Mouse (Mus musculus) adrenal gland, adult 2 months (tissue): Measurements from ENCODE around the gene Gm4858. TPM values are rescaled to one million over a fixed set of nuclear protein-coding genes. Genes with fewer than 3 reads are reported as not detected.
"Not testable (repeated sequence)": the region's sequence is repeated elsewhere in the genome, so short reads cannot be mapped to it uniquely, and the experiment has no call there.

Source experiments
- DNase-seq: peaks from one replicate; pipeline ENCODE4 v3.0.0; 2021
- long read RNA-seq: library from polyadenylated mRNA; stranded (forward); transcript quantifications from one replicate; pipeline ENCODE4 v2.0.0, GENCODE M21; 2021
- polyA plus RNA-seq: library from polyadenylated mRNA; depleted of rRNA; stranded (reverse); fragments of >200 nt; gene quantifications from 2 replicates; pipeline ENCODE4 v1.2.3, GENCODE M21; 2012; rRNA removed
- total RNA-seq, 2 experiments: library from RNA; stranded (reverse); gene quantifications; 2 replicates each; pipeline ENCODE4 v1.2.3; 2021

The Gm4858 gene
- total RNA-seq (not detected), polyA plus RNA-seq (not detected in 2 replicates)
- long read RNA-seq, result 0 reads

- not testable (repeated sequence) for DNase-seq
Observed at GRCm38 (mm10) chr3:93068523-93068922, at the start of gene Gm4858. TSS of gene Gm4858 (plus strand) at chr3:93068823.

GRCm38 (mm10) chr3:93018960-93019359 lies 49.7 kb upstream of the Gm4858 start, which contains the start of gene Lce1m:
TSS of gene Lce1m (minus strand) at chr3:93019060.
- no peak for DNase-seq

- no peak for DNase-seq
Observed at GRCm38 (mm10) chr3:93021171-93021570, 47.5 kb upstream of the Gm4858 start.

GRCm38 (mm10) chr3:93023411-93024184 lies 45.0 kb upstream of the Gm4858 start:
- no peak for DNase-seq

- no peak for DNase-seq
Observed at GRCm38 (mm10) chr3:93025486-93025885, 43.1 kb upstream of the Gm4858 start.

- DNase-seq, result no peak
Observed at GRCm38 (mm10) chr3:93031450-93031849, 37.2 kb upstream of the Gm4858 start.

- no peak for DNase-seq
Observed at GRCm38 (mm10) chr3:93050182-93050581, 18.4 kb upstream of the Gm4858 start.

- DNase-seq, result no peak
Observed at GRCm38 (mm10) chr3:93052826-93053474, 15.7 kb upstream of the Gm4858 start.

GRCm38 (mm10) chr3:93086631-93087030 lies 18.0 kb downstream of the Gm4858 start:
- DNase-seq, result no peak

GRCm38 (mm10) chr3:93093581-93093980 lies 25.0 kb downstream of the Gm4858 start:
- DNase-seq, result not testable (repeated sequence)

GRCm38 (mm10) chr3:93096447-93096846 lies 27.8 kb downstream of the Gm4858 start:
- DNase-seq, result no peak

GRCm38 (mm10) chr3:93111668-93112067 lies 43.0 kb downstream of the Gm4858 start:
- peak; percentile 10 for DNase-seq

- peak; percentile 15 for DNase-seq
Observed at GRCm38 (mm10) chr3:93114481-93114880, 45.9 kb downstream of the Gm4858 start.

GRCm38 (mm10) chr3:93119101-93119500 lies 50.5 kb downstream of the Gm4858 start:
- no peak for DNase-seq

Other genes with a start within 250 kb of the Gm4858 start
- gene Kprp, start 241.6 kb upstream of the Gm4858 start, total RNA-seq, result not detected
- gene Kprp, start 241.6 kb upstream of the Gm4858 start, polyA plus RNA-seq, result not detected in 2 replicates
- gene Lce1l, start 217.5 kb upstream of the Gm4858 start, total RNA-seq, result not detected
- not detected in 2 replicates for gene Lce1l, start 217.5 kb upstream of the Gm4858 start, polyA plus RNA-seq
- gene 2310050C09Rik, start 198.6 kb upstream of the Gm4858 start, total RNA-seq, result not detected
- gene 2310050C09Rik, start 198.6 kb upstream of the Gm4858 start, polyA plus RNA-seq, result not detected in 2 replicates
- not detected for gene Lce3a, start 142.6 kb upstream of the Gm4858 start, total RNA-seq
- not detected in 2 replicates for gene Lce3a, start 142.6 kb upstream of the Gm4858 start, polyA plus RNA-seq
- not detected for gene Lce3b, start 135.8 kb upstream of the Gm4858 start, total RNA-seq
- not detected in 2 replicates for gene Lce3b, start 135.8 kb upstream of the Gm4858 start, polyA plus RNA-seq
- not detected for gene Lce3c, start 124.3 kb upstream of the Gm4858 start, total RNA-seq
- not detected in 2 replicates for gene Lce3c, start 124.3 kb upstream of the Gm4858 start, polyA plus RNA-seq
- not detected for gene Lce3d, start 111.4 kb upstream of the Gm4858 start, total RNA-seq
- gene Lce3d, start 111.4 kb upstream of the Gm4858 start, polyA plus RNA-seq, result not detected in 2 replicates
- gene Lce3e, start 101.8 kb upstream of the Gm4858 start, total RNA-seq, result not detected
- not detected in 2 replicates for gene Lce3e, start 101.8 kb upstream of the Gm4858 start, polyA plus RNA-seq
- gene Lce3f, start 76.6 kb upstream of the Gm4858 start, total RNA-seq, result not detected
- not detected in 2 replicates for gene Lce3f, start 76.6 kb upstream of the Gm4858 start, polyA plus RNA-seq
- not detected for gene Crct1, start 53.1 kb upstream of the Gm4858 start, total RNA-seq
- gene Crct1, start 53.1 kb upstream of the Gm4858 start, polyA plus RNA-seq, result not detected in 2 replicates
- gene Lce1m, start 49.8 kb upstream of the Gm4858 start, total RNA-seq, result not detected
- not detected in 2 replicates for gene Lce1m, start 49.8 kb upstream of the Gm4858 start, polyA plus RNA-seq
- not detected for gene Crnn, start 76.0 kb downstream of the Gm4858 start, total RNA-seq
- gene Crnn, start 76.0 kb downstream of the Gm4858 start, polyA plus RNA-seq, result not detected in 2 replicates
- not detected for gene Flg2, start 128.5 kb downstream of the Gm4858 start, total RNA-seq
- gene Flg2, start 128.5 kb downstream of the Gm4858 start, polyA plus RNA-seq, result not detected in 2 replicates
- not detected for gene Flg, start 204.7 kb downstream of the Gm4858 start, total RNA-seq
- 0.02 TPM in 1 of 2 replicates, not detected in the other for gene Flg, start 204.7 kb downstream of the Gm4858 start, polyA plus RNA-seq